Mouse (Mus musculus): ENCODE measurements around the gene Ercc1.

The Ercc1 gene

GRCm38 (mm10) chr7:19309278-19309883, 35.2 kb upstream of the Ercc1 start:
- no peak for DNase-seq (ENCODE audit: low spot score)

DNA sequence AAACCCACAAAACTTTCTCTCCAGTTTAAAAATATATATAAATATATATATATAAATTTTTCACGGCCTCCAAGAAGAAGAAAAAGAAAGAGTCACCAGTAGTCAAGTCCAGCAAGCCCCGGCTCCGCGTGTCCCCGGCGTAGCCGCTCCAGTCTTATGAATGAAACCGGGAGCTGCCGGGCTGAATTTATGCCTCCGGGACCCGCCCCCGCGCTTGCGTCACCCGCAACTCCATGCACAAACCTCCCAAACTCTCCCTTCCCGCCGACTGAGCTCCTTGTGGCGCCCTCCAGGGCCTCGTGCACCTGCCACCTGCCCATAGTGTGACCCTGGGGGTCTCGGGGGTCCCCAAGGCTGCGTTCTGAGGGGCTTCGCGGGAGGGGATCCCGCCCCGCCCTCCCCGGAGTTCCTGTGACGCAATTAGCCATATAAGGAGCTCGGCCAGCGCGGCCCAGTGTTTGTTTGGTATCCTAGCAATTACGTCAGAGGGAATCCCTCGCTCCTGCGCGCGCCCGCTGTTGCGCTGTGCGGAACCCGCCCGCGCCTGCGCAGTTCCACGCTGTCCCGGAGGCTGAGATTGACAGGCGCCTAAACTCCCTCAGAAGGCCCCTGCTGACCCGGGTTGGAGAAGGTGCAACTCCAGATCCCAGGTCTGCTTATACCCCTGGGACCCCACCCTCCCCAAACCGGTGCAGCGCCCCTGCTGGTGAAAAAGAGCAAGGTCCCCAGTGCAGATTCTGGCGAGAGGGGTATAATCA, 34.5 kb upstream of the Ercc1 start, which contains the start of gene Fosb:
Fosb (minus strand) TSS at position 168 of the 758 bp plus-strand sequence.
- DNase-seq (ENCODE audit: low spot score) = peak; percentile 95

GRCm38 (mm10) chr7:19311991-19312390, 32.6 kb upstream of the Ercc1 start:
- no peak for DNase-seq (ENCODE audit: low spot score)

DNA sequence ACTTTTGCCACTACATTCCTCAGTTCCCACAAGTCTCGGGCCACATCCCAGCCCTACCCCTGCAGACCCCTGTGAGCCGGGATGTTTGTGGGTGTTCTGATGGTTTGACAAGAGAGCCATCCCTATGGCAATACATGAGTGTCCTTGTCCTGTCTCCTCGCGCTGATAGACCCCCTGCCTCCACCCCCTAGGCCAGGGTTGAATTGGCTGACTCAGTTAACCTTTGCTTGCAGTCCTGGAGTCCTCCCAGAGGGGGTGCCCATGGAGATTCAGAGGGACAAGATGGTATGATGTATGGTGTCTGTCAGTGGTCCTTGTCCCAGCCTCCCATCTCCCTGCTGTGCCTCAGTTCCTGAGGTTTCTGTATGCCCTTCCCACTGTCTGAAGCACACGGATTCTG, 30.5 kb upstream of the Ercc1 start:
- no peak for DNase-seq (ENCODE audit: low spot score)

DNA sequence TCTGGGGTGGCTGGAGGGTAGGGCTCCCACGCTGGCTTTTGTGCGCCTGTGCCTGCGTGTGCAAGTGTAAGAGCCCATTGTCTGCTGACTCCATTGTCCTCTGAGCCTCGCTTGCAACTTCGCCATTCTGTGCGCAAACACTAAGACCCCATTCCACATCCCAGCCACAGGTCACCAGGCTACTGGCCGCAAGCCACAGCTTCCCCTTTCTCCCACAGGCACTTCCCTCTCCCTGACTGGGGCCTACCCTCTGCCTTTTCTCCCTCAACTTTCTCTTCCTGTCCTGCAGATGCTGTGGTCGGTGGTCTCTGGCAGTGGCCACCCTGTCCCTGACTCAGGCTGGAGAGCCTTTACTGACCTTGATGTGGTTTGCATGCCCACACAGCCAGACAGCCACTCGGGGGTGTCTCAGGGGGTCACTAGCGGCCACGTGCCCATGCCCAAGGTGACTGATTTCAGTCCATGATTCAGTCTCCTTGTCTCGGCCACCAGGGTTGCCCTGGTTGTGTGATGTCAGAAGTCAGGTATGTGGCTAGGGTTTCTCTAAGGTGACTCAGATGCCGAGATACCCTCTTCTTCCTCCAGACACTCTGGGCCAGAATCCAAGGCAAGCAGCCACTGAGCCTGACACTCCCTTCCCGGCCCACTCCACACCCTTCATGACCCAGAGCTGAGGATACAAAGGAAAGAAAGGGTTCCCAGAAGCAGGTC, 28.0 kb upstream of the Ercc1 start:
- peak; percentile 65 for DNase-seq (ENCODE audit: low spot score)

DNA sequence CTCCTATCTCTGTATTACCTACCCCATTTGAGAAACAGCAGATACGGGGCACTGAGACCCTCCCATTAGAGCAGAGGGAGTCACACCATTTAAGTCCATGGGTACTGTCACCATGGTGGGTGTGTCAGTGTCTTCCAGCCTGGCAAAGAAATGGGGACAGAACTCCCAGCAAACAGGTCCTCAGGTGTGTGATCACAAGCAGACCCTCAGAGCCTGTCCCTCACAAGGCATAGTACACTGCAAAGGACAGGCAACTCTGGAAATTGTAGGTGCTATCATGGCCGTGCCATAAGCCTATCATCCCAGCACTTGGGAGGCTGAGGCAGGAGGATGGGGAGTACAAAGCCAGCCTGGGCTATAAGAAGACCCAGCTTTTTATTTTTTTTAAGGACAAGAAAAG, 26.4 kb upstream of the Ercc1 start:
- DNase-seq (ENCODE audit: low spot score) = no peak

GRCm38 (mm10) chr7:19318676-19319075, 25.9 kb upstream of the Ercc1 start:
- no peak for DNase-seq (ENCODE audit: low spot score)

DNA sequence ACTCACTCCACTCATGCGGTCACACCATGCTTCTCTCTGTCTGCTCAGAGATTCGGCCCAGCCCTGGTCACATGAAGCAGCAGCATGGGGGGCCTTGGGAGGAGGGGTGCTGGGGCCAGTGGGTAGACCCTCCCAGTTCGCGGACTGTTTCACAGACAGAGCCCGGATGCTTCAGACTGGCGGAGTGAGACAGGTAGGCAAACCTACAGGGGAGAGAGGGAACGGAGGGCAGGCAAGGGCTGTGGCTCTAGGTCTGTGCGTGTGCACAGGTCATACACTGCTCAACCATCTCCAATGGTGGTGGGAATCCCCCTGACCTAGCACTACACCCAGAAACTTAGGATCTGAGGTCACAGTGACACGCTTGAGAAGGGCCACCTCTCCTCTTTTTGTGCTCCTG, 25.1 kb upstream of the Ercc1 start:
- no peak for DNase-seq (ENCODE audit: low spot score)

GRCm38 (mm10) chr7:19319906-19320305, 24.7 kb upstream of the Ercc1 start:
- DNase-seq (ENCODE audit: low spot score) = peak; percentile 97

DNA sequence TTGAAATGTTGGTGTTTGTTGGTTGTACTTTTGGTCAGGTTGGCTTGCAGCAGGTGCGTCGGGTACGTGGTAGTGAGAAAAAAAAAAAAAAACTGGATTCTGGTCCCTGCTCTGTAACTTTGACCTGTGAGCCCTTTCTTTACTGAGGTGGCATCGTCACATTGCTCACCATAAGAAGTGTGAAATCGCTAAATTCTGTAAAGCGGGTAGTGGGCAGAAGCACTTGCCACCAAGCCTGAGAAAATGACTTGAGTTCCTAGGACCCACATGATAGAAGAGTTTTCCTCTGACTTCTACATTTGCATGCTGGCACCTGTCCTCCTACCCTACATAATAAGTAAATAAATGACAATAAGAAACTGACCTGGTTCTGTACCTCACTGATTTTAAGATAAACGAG, 23.9 kb upstream of the Ercc1 start:
- no peak for DNase-seq (ENCODE audit: low spot score)

GRCm38 (mm10) chr7:19321464-19321863, 23.1 kb upstream of the Ercc1 start:
- DNase-seq (ENCODE audit: low spot score) = no peak

- peak; percentile 83 for DNase-seq (ENCODE audit: low spot score)
These were observed 22.1 kb upstream of the Ercc1 start for GRCm38 (mm10) chr7:19322489-19322888.

DNA sequence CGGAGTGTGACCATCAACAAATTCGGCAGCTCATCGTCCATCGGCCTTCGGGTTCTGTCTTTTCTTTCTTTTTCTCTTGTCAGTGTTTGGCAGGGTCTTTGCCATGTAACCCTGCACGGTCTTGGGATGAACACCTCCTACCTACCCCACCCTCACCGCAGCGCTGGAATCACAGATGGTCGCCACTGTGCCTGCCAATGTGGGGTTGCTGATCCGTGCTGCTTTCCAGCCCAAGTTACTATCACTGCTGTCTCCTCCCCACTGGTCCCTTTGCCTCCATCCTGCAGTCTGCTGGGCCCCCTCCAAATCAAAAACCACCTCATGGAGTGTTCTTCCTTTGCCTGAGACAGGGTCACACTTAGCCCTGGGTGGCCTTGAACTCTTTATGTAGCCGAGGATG, 20.4 kb upstream of the Ercc1 start:
- DNase-seq (ENCODE audit: low spot score) = no peak

GRCm38 (mm10) chr7:19325262-19326199, 19.0 kb upstream of the Ercc1 start:
- DNase-seq (ENCODE audit: low spot score) = no peak

GRCm38 (mm10) chr7:19326359-19326758, 18.2 kb upstream of the Ercc1 start:
- DNase-seq (ENCODE audit: low spot score) = peak; percentile 89

DNA sequence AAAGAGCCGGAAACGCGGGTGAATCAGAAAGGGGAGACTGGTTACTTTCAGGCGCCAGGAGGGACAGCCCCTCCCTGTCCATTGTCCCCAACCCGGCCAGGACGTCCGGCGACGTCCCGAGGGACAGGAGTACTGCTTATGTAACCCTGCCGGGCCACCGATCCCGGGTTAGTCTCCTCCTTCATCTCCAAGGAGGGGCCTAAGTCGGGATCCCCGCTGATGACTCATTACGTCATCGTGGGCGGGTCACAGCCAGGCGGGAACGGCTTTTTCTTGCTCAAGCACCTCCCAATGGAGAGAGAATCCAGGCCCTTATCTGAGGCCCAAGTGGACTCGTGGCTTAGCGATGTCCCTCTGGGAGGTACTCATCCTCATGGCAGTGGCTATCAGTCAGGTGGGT, 17.4 kb upstream of the Ercc1 start:
- peak; percentile 90 for DNase-seq (ENCODE audit: low spot score)

- no peak for DNase-seq (ENCODE audit: low spot score)
These were observed 16.8 kb upstream of the Ercc1 start for GRCm38 (mm10) chr7:19327782-19328181.

GRCm38 (mm10) chr7:19328425-19328824, 16.2 kb upstream of the Ercc1 start:
- no peak for DNase-seq (ENCODE audit: low spot score)

DNA sequence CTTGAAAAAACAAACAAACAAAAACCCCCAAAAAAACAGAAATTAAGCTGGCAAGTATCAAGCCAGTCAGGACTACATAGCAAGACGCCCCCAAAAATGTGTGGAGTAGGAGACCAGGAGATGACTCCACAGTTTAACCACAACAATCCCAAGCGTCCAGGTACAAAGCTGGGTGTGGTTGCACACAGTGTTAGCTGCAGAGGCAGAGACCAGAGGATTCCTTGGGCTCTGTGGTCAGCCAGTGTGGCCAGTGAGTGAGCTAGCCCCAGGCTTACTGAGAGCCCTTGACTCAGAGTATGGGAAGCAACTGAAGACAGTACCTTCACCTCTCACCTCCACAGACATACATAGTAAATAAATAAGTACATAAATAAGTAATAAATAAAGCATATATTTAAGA, 12.7 kb upstream of the Ercc1 start:
- DNase-seq (ENCODE audit: low spot score) = no peak

- DNase-seq (ENCODE audit: low spot score) = peak; percentile 76
These were observed 11.7 kb upstream of the Ercc1 start for GRCm38 (mm10) chr7:19332709-19333352.

DNA sequence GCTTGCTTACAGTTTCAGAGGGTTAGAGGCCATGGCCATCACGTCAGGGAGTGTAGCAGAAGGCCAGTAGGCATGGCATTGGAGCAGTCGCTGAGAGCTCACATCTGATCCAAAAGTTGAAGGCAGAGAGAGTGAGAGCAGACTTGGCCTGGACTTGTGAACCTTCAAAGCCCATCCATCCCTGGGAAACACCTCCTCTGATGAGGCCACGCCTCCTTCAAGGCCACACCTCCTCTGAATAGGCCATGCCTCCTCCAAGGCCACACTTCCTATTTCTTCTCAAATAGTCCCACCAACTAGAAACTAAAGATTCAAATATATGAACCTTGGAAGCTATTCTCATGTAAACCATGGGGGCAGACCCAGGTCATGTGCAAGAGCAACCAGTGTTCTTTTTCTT, 9.0 kb upstream of the Ercc1 start:
- DNase-seq (ENCODE audit: low spot score) = no peak

GRCm38 (mm10) chr7:19337122-19337521, 7.5 kb upstream of the Ercc1 start:
- no peak for DNase-seq (ENCODE audit: low spot score)

Measured in urinary bladder, postnatal 14 days (tissue).